Comparison of ENCODE assay signal across 8 mouse cellular contexts in genomic region chr3:55788214-55788586, GRCm38 (mm10). TPM values are rescaled to one million over a fixed set of nuclear protein-coding genes. Genes with fewer than 3 reads are reported as not detected.
DNase-seq lines count a peak whose midpoint lies in the region; ATAC-seq lines count a peak whose summit lies in the region.

No protein-coding gene starts in this region.

- H3K4me3 ChIP-seq in kidney, embryonic 14.5 days (ENCODE audit: low read length) = peak overlapping the region; percentile 46
- peak overlapping the region; percentile 53 for H3K4me3 ChIP-seq in forebrain, embryonic 10.5 days
- no peak overlapping the region for H3K4me3 ChIP-seq in intestine, embryonic 15.5 days (replicated peaks)
- H3K4me3 ChIP-seq in midbrain, embryonic 16.5 days (ENCODE audit: low read depth, low read length) = peak overlapping the region; percentile 45

- 13% methylated on average over 4 of the region's 4 CpGs for WGBS in kidney, embryonic 14.5 days
- WGBS in forebrain, embryonic 10.5 days = 7% methylated on average over 4 of the region's 4 CpGs
- 26% methylated on average over 4 of the region's 4 CpGs for WGBS in intestine, embryonic 15.5 days
- WGBS in midbrain, embryonic 16.5 days = 8% methylated on average over 4 of the region's 4 CpGs

- H3K4me2 ChIP-seq in kidney, embryonic 14.5 days (replicated peaks; ENCODE audit: low read depth, low read length) = peak overlapping the region; percentile 64
- peak overlapping the region; percentile 83 for H3K4me2 ChIP-seq in intestine, embryonic 15.5 days (replicated peaks)
- peak overlapping the region; percentile 80 for H3K4me2 ChIP-seq in midbrain, embryonic 16.5 days (ENCODE audit: low read length)

- peaks cover 28% of the 10 kb centered on the region for H3K27me3 ChIP-seq in kidney, embryonic 14.5 days (ENCODE audit: control insufficient read depth, insufficient read depth, low read length)
- peaks cover 89% of the 10 kb centered on the region for H3K27me3 ChIP-seq in forebrain, embryonic 10.5 days (ENCODE audit: poor library complexity, severe bottlenecking)
- H3K27me3 ChIP-seq in intestine, embryonic 15.5 days (replicated peaks) = peaks cover 15% of the 10 kb centered on the region
- H3K27me3 ChIP-seq in midbrain, embryonic 16.5 days (ENCODE audit: control insufficient read depth, insufficient read depth, low read depth, low read length) = no peaks in the 10 kb centered on the region

- H3K9me3 ChIP-seq in kidney, embryonic 14.5 days (ENCODE audit: control insufficient read depth, low read length) = no peaks in the 10 kb centered on the region
- H3K9me3 ChIP-seq in forebrain, embryonic 10.5 days = no peaks in the 10 kb centered on the region
- no peaks in the 10 kb centered on the region for H3K9me3 ChIP-seq in intestine, embryonic 15.5 days
- no peaks in the 10 kb centered on the region for H3K9me3 ChIP-seq in midbrain, embryonic 16.5 days (replicated peaks; ENCODE audit: control insufficient read depth, low read length, poor library complexity, severe bottlenecking)

- no peak for ATAC-seq in kidney, embryonic 14.5 days (ENCODE audit: low FRiP score, low TSS enrichment)
- no peak for ATAC-seq in intestine, embryonic 15.5 days
- no peak for ATAC-seq in midbrain, embryonic 16.5 days
- no peak for ATAC-seq in frontal cortex, adult (ENCODE audit: low TSS enrichment)

- peaks cover 6% of the 10 kb centered on the region; the same call in 1 of the 2 replicates for H3K4me1 ChIP-seq in kidney, embryonic 14.5 days (ENCODE audit: control insufficient read depth, insufficient read depth, low read length)
- H3K4me1 ChIP-seq in forebrain, embryonic 10.5 days = peaks cover 50% of the 10 kb centered on the region
- H3K4me1 ChIP-seq in intestine, embryonic 15.5 days (replicated peaks) = 0 out of 2 replicates have a peak, but pooled peaks cover 4% of the 10 kb centered on the region
- peaks cover 13% of the 10 kb centered on the region for H3K4me1 ChIP-seq in midbrain, embryonic 16.5 days (ENCODE audit: control insufficient read depth, insufficient read depth, low read length)

- no peak overlapping the region for H3K9ac ChIP-seq in kidney, embryonic 14.5 days (ENCODE audit: low read depth, low read length)
- no peak overlapping the region for H3K9ac ChIP-seq in intestine, embryonic 15.5 days
- H3K9ac ChIP-seq in midbrain, embryonic 16.5 days (ENCODE audit: low read depth, low read length) = no peak overlapping the region

- H3K36me3 ChIP-seq in kidney, embryonic 14.5 days (ENCODE audit: control insufficient read depth, insufficient read depth, low read length) = no peaks in the 10 kb centered on the region
- H3K36me3 ChIP-seq in forebrain, embryonic 10.5 days (replicated peaks) = no peaks in the 10 kb centered on the region
- no peaks in the 10 kb centered on the region for H3K36me3 ChIP-seq in intestine, embryonic 15.5 days
- H3K36me3 ChIP-seq in midbrain, embryonic 16.5 days (ENCODE audit: control insufficient read depth, insufficient read depth, low read length) = no peaks in the 10 kb centered on the region

- DNase-seq in kidney, postnatal 10 days = no peak
- no peak for DNase-seq in forebrain, embryonic 10.5 days (ENCODE audit: extremely low spot score, low spot score)
- no peak for DNase-seq in testis, postnatal 10 days (ENCODE audit: low spot score)
- no peak for DNase-seq in gastrocnemius, adult 8-10 months (ENCODE audit: low spot score in 2 of 2)

- H3K27ac ChIP-seq in kidney, embryonic 14.5 days (ENCODE audit: low read depth, low read length) = no peak overlapping the region
- no peak overlapping the region for H3K27ac ChIP-seq in forebrain, embryonic 10.5 days
- no peak overlapping the region for H3K27ac ChIP-seq in intestine, embryonic 15.5 days
- peak overlapping the region; percentile 97 for H3K27ac ChIP-seq in midbrain, embryonic 16.5 days (ENCODE audit: low read length)

RNA-seq across cellular contexts. Expression of gene Mab21l1, which starts 5.9 kb away (rescaled TPM):
- 0.63 and 0.87 TPM in 2 replicates for polyA plus RNA-seq in kidney, embryonic 14.5 days (2014; fragmentation: Nextera tagmentation; extraction: Ambion mirVana)
- polyA plus RNA-seq in forebrain, embryonic 10.5 days (2016; fragmentation: Nextera tagmentation; extraction: Ambion mirVana) = 6.9 and 7.2 TPM in 2 replicates
- polyA plus RNA-seq in intestine, embryonic 15.5 days (2015; fragmentation: Nextera tagmentation; extraction: Ambion mirVana) = 10.7 and 13.0 TPM in 2 replicates
- 136 and 156 TPM in 2 replicates for polyA plus RNA-seq in midbrain, embryonic 16.5 days (2015; fragmentation: Nextera tagmentation; extraction: Ambion mirVana)
- total RNA-seq in gastrocnemius, adult 8-10 months (2022) = 1 to 10 TPM; 1.7 to 3.0 (median 2.4) TPM
